Mouse (Mus musculus): ENCODE results near the gene Rhbdf1. TPM values are rescaled to one million over a fixed set of nuclear protein-coding genes. Genes with fewer than 3 reads are reported as not detected.
"Not testable (repeated sequence)": the region's sequence is repeated elsewhere in the genome, so short reads cannot be mapped to it uniquely, and the experiment has no call there.

The Rhbdf1 gene
- polyA plus RNA-seq, 1 experiment from 2014 or later: 54.8 TPM

DNA sequence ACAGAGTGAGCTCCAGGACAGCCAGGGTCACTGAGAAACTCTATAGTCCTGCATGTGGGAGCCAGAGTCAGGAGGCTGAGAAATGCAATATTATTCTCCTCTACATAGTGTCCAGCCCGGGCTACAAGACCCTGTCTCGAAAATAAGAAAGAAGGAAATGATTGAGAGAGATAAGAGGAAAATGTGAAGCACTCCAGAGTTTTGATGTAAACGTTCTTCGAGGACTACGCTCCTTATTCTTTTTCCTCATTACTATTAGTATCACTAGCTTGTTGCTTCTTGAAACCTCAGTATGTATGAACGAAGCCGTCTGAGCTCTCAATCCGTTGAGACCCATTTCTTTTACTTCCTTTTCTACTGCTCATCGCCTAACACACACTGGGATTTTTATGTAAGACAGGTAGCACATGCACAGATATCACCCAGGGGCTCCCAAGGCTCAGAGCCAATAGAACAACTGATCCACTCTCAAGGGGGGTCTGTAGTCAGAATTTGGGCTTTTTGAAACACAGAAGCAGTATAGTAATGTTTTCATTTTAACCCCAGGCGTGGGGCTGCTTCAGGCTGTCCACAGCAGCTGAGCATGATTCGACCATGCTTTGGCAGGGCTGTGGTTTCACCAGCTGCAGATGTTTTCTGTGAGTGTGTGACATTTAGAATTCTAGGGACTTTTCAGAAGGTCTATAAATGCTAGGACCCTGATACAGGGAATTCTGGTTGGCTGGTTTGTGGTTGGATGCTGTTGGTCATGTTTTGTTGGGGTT, 20.0 kb downstream of the Rhbdf1 start:
- no peaks in the 10 kb centered on the region for H3K9me3 ChIP-seq (ENCODE audit: low read length)
- H3K4me1 ChIP-seq (ENCODE audit: insufficient read depth, low read depth, low read length): no peaks in the 10 kb centered on the region
- no peak overlapping the region for H3K4me3 ChIP-seq (ENCODE audit: low read depth, low read length)
- H3K4me2 ChIP-seq (replicated peaks; ENCODE audit: low read depth, low read length): no peak overlapping the region
- no peak for ATAC-seq
- H3K36me3 ChIP-seq (ENCODE audit: insufficient read depth, low read length): no peaks in the 10 kb centered on the region
- no peak for DNase-seq (ENCODE audit: low spot score)
- no peak overlapping the region for H3K9ac ChIP-seq (replicated peaks; ENCODE audit: low read depth)
- TF ChIP-seq CTCF (IDR thresholded peaks at IDR 0.05) (no peak), EP300 (IDR thresholded peaks at IDR 0.05) (no peak)
- no peaks in the 10 kb centered on the region for H3K27me3 ChIP-seq (replicated peaks; ENCODE audit: insufficient read depth, low read length)
- 62% methylated on average over 11 of the region's 11 CpGs for WGBS
- H3K27ac ChIP-seq (ENCODE audit: low read length): no peak overlapping the region

DNA sequence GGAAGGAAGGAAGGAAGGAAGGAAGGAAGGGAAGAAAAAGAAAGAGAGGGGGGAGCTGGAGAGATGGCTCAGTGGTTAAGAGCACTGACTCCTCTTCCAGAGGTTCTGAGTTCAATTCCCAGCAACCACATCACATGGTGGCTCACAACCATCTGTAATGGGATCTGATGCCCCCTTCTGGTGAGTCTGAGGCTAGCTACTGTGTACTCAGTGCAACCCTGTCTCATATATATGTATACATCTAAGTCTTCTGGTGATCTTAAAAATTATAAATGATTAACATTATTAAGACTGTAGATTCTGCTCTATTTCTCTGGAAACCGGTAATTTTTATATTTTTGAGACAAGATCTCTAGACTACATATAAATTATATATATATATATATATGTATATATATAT, 21.1 kb downstream of the Rhbdf1 start:
- WGBS: 59% methylated on average over 1 of the region's 1 CpGs
- not testable (repeated sequence) for H3K27ac ChIP-seq (ENCODE audit: low read length); H3K9ac ChIP-seq (replicated peaks; ENCODE audit: low read depth); DNase-seq (ENCODE audit: low spot score); ATAC-seq; H3K9me3 ChIP-seq (ENCODE audit: low read length); H3K36me3 ChIP-seq (ENCODE audit: insufficient read depth, low read length); H3K4me1 ChIP-seq (ENCODE audit: insufficient read depth, low read depth, low read length); H3K27me3 ChIP-seq (replicated peaks; ENCODE audit: insufficient read depth, low read length); H3K4me2 ChIP-seq (replicated peaks; ENCODE audit: low read depth, low read length); H3K4me3 ChIP-seq (ENCODE audit: low read depth, low read length)
- peak; percentile 32 for TF ChIP-seq CTCF (IDR thresholded peaks at IDR 0.05)

DNA sequence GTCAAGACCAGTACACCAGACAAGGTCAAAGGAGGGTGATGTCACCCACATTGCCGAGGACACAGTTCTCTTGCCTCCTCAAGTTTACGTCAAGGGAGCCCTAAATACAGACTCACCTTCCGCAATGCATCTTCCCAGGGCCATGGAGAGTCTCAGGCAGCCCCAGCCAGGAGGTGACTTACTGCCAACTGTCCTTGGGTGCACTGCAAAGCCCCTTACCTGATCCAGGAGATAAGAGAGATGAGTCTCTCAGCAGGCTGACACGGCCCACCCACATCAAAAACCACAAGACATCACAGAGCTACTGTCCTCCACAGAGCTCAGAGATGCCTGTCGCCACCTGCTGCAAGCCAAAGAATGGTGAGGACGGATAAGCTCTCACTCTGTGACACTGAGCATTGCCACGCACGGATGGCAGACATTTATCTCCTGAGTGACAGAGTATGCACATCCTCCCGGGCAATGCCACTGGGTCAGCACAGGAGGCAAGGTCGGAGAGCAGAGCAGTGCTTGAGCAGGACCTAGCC, 22.0 kb downstream of the Rhbdf1 start, which contains the start of gene Il9r:
TSS of gene Il9r (minus strand) at position 205 of the 527 bp plus-strand sequence.
- no peaks in the 10 kb centered on the region for H3K27me3 ChIP-seq (replicated peaks; ENCODE audit: insufficient read depth, low read length)
- H3K36me3 ChIP-seq (ENCODE audit: insufficient read depth, low read length): no peaks in the 10 kb centered on the region
- 60% methylated on average over 10 of the region's 10 CpGs for WGBS
- H3K4me3 ChIP-seq (ENCODE audit: low read depth, low read length): no peak within 1 kb of the TSS
- no peak for ATAC-seq
- H3K9ac ChIP-seq (replicated peaks; ENCODE audit: low read depth): no peak within 1 kb of the TSS
- no peaks in the 10 kb centered on the region for H3K4me1 ChIP-seq (ENCODE audit: insufficient read depth, low read depth, low read length)
- H3K9me3 ChIP-seq (ENCODE audit: low read length): no peaks in the 10 kb centered on the region
- TF ChIP-seq EP300 (IDR thresholded peaks at IDR 0.05) (no peak), CTCF (IDR thresholded peaks at IDR 0.05) (no peak)
- DNase-seq (ENCODE audit: low spot score): no peak
- H3K27ac ChIP-seq (ENCODE audit: low read length): no peak within 1 kb of the TSS
- H3K4me2 ChIP-seq (replicated peaks; ENCODE audit: low read depth, low read length): no peak within 1 kb of the TSS

- Histone ChIP-seq H3K27ac (ENCODE audit: low read length) (no peak overlapping the region), H3K36me3 (ENCODE audit: insufficient read depth, low read length) (no peaks in the 10 kb centered on the region), H3K4me1 (ENCODE audit: insufficient read depth, low read depth, low read length) (no peaks in the 10 kb centered on the region), H3K9ac (replicated peaks; ENCODE audit: low read depth) (no peak overlapping the region), H3K27me3 (replicated peaks; ENCODE audit: insufficient read depth, low read length) (no peaks in the 10 kb centered on the region), H3K4me3 (ENCODE audit: low read depth, low read length) (no peak overlapping the region), H3K9me3 (ENCODE audit: low read length) (no peaks in the 10 kb centered on the region), H3K4me2 (replicated peaks; ENCODE audit: low read depth, low read length) (no peak overlapping the region)
- ATAC-seq (no peak), DNase-seq (ENCODE audit: low spot score) (no peak)
- 42% methylated on average over 6 of the region's 6 CpGs for WGBS
- TF ChIP-seq CTCF (IDR thresholded peaks at IDR 0.05): no peak
- no peak for TF ChIP-seq EP300 (IDR thresholded peaks at IDR 0.05)
Measured at GRCm38 (mm10) chr11:32199230-32199629, 22.9 kb downstream of the Rhbdf1 start.

GRCm38 (mm10) chr11:32198256-32198955, 23.7 kb downstream of the Rhbdf1 start:
- H3K4me1 ChIP-seq (ENCODE audit: insufficient read depth, low read depth, low read length): no peaks in the 10 kb centered on the region

GRCm38 (mm10) chr11:32197766-32198165, 24.3 kb downstream of the Rhbdf1 start:
- H3K27ac ChIP-seq (ENCODE audit: low read length): no peak overlapping the region
- H3K4me3 ChIP-seq (ENCODE audit: low read depth, low read length): no peak overlapping the region
- DNase-seq (ENCODE audit: low spot score): no peak
- no peaks in the 10 kb centered on the region for H3K9me3 ChIP-seq (ENCODE audit: low read length)
- 40% methylated on average over 3 of the region's 3 CpGs for WGBS
- H3K9ac ChIP-seq (replicated peaks; ENCODE audit: low read depth): no peak overlapping the region
- no peaks in the 10 kb centered on the region for H3K36me3 ChIP-seq (ENCODE audit: insufficient read depth, low read length)
- ATAC-seq: no peak
- no peak for TF ChIP-seq EP300 (IDR thresholded peaks at IDR 0.05)
- TF ChIP-seq CTCF (IDR thresholded peaks at IDR 0.05): no peak
- H3K4me2 ChIP-seq (replicated peaks; ENCODE audit: low read depth, low read length): no peak overlapping the region
- no peaks in the 10 kb centered on the region for H3K4me1 ChIP-seq (ENCODE audit: insufficient read depth, low read depth, low read length)
- no peaks in the 10 kb centered on the region for H3K27me3 ChIP-seq (replicated peaks; ENCODE audit: insufficient read depth, low read length)

More at GRCm38 (mm10) chr11:32198256-32198955, 23.7 kb downstream of the Rhbdf1 start:
- Histone ChIP-seq H3K4me2 (replicated peaks; ENCODE audit: low read depth, low read length) (no peak overlapping the region), H3K9ac (replicated peaks; ENCODE audit: low read depth) (no peak overlapping the region), H3K4me3 (ENCODE audit: low read depth, low read length) (no peak overlapping the region), H3K27ac (ENCODE audit: low read length) (no peak overlapping the region), H3K27me3 (replicated peaks; ENCODE audit: insufficient read depth, low read length) (no peaks in the 10 kb centered on the region), H3K36me3 (ENCODE audit: insufficient read depth, low read length) (no peaks in the 10 kb centered on the region), H3K9me3 (ENCODE audit: low read length) (no peaks in the 10 kb centered on the region)
- ATAC-seq: no peak
- DNase-seq (ENCODE audit: low spot score): no peak
- TF ChIP-seq EP300 (IDR thresholded peaks at IDR 0.05): no peak
- TF ChIP-seq CTCF (IDR thresholded peaks at IDR 0.05): no peak
- 69% methylated on average over 14 of the region's 14 CpGs for WGBS
